Mouse (Mus musculus) testis, adult 2 months (tissue): ENCODE measurements around the gene AW549877. TPM values are rescaled to one million over a fixed set of nuclear protein-coding genes. Genes with fewer than 3 reads are reported as not detected.

ENCODE experiments used
- H3K27ac ChIP-seq: fragments of 200-500 bp; 2 replicates; pipeline ENCODE4 v1.5.1; 2012; ENCODE audit warnings: low read depth, low read length; ENCODE audit not compliant: control insufficient read depth, insufficient read depth
- H3K27me3 ChIP-seq: fragments of 200-500 bp; 2 replicates; pipeline ENCODE4 v1.6.1; 2012; ENCODE audit warnings: mild to moderate bottlenecking, low read length, moderate library complexity; ENCODE audit not compliant: control insufficient read depth, insufficient read depth
- H3K36me3 ChIP-seq: fragments of 200-500 bp; 2 replicates; pipeline ENCODE4 v1.6.1; 2012; ENCODE audit warnings: mild to moderate bottlenecking, low read length; ENCODE audit not compliant: control insufficient read depth, insufficient read depth
- H3K4me1 ChIP-seq: fragments of 200-500 bp; 2 replicates; pipeline ENCODE4 v1.6.1; 2012; ENCODE audit warnings: low read length; ENCODE audit not compliant: control insufficient read depth, insufficient read depth
- H3K4me3 ChIP-seq: fragments of 200-500 bp; 2 replicates; pipeline ENCODE4 v1.5.1; 2012; ENCODE audit warnings: low read depth, mild to moderate bottlenecking, low read length, moderate library complexity, mixed read lengths; ENCODE audit not compliant: control insufficient read depth
- CTCF ChIP-seq: fragments of 200-500 bp; IDR thresholded peaks from 2 replicates; pipeline ENCODE4 v1.5.1; 2012; ENCODE audit warnings: low read depth, mild to moderate bottlenecking, inconsistent platforms, low read length, moderate library complexity; ENCODE audit not compliant: control insufficient read depth, insufficient read depth, insufficient replicate concordance
- POLR2A ChIP-seq: fragments of 200-500 bp; IDR thresholded peaks from 2 replicates; pipeline ENCODE4 v1.6.1; 2012; ENCODE audit warnings: low read depth, mild to moderate bottlenecking, inconsistent platforms, low read length, moderate library complexity; ENCODE audit not compliant: control insufficient read depth
- polyA plus RNA-seq: library from polyadenylated mRNA; depleted of rRNA; stranded (reverse); fragments of >200 nt; gene quantifications from 2 replicates; pipeline ENCODE4 v1.2.3, GENCODE M21; 2012

The AW549877 gene
- polyA plus RNA-seq, 1 experiment = 7.2 TPM

- H3K4me3 ChIP-seq = no peak overlapping the region
- TF ChIP-seq POLR2A = no peak
- no peak for TF ChIP-seq CTCF
- no peaks in the 10 kb centered on the region for H3K27me3 ChIP-seq
- no peak overlapping the region for H3K27ac ChIP-seq
- no peaks in the 10 kb centered on the region for H3K4me1 ChIP-seq
- no peaks in the 10 kb centered on the region for H3K36me3 ChIP-seq
Observed at GRCm38 (mm10) chr15:4000536-4000935, 5.0 kb upstream of the AW549877 start.

DNA sequence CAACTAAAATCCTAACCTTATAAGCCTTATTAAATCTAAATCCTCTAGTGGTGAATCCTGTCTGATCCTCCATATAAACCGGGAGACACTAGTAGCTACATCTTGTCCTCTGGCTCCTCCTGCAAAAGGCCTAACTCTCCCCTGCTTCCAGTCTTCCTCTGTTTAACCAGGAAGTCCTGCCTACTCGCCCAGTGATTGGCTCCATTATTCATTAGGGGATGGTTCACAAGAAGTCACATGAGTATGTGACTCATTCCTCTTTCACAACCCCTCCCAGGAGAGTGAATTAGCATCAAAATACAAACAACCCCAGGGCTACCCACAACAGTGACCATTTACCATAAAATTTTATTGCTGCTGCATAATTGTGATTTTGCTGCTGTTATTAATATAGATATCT, 3.6 kb upstream of the AW549877 start:
- H3K27me3 ChIP-seq = no peaks in the 10 kb centered on the region
- H3K36me3 ChIP-seq = no peaks in the 10 kb centered on the region
- no peak overlapping the region for H3K27ac ChIP-seq
- H3K4me1 ChIP-seq = no peaks in the 10 kb centered on the region
- H3K4me3 ChIP-seq = no peak overlapping the region
- TF ChIP-seq CTCF = no peak
- no peak for TF ChIP-seq POLR2A

DNA sequence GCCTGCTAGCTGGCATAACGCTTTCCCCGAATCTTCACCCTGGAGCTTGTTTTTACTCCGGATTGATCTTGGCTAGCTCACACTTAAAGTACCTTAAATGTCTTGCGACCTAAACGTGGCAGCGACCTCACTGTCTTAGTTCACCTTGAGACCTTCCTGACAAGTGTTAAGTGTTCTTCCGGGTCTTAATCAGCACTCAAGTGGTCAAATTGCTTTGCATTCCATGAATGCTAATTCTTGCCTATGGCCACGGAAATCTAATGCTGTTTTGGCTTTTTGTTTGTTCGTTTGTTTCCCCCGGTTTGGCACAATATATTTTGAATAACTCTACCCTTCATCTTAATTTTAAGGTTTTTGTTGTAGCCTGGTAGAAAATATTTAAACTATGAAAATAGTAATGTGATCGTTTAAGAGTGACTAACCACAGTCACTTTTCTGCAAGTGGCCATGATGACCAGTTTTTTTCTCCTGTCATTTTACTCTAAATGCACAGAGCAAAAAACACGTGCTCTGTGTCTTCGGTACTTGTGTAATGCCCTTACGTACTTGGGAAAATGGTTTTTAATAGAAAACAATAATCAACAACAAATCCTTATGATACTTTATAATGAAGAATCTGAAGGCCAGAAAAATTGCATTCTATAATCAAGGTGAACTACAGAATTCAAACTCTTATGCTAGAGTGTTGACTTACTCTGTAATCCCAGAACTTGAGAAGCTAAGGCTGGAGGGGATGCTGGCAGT, 895 bp upstream of the AW549877 start:
- TF ChIP-seq CTCF = no peak
- TF ChIP-seq POLR2A = no peak
- Histone ChIP-seq H3K4me1 (no peaks in the 10 kb centered on the region), H3K36me3 (no peaks in the 10 kb centered on the region; the same call in 1 of the 2 replicates), H3K27me3 (no peaks in the 10 kb centered on the region), H3K27ac (peak overlapping the region; percentile 98), H3K4me3 (peak overlapping the region; percentile 94)

- Histone ChIP-seq H3K4me1 (no peaks in the 10 kb centered on the region), H3K27ac (peak overlapping the region; percentile 95), H3K36me3 (no peaks in the 10 kb centered on the region; the same call in 1 of the 2 replicates), H3K4me3 (peak overlapping the region; percentile 94), H3K27me3 (no peaks in the 10 kb centered on the region)
- TF ChIP-seq POLR2A (no peak), CTCF (no peak)
Observed at GRCm38 (mm10) chr15:3994852-3995447, 594 bp downstream of the AW549877 start.

DNA sequence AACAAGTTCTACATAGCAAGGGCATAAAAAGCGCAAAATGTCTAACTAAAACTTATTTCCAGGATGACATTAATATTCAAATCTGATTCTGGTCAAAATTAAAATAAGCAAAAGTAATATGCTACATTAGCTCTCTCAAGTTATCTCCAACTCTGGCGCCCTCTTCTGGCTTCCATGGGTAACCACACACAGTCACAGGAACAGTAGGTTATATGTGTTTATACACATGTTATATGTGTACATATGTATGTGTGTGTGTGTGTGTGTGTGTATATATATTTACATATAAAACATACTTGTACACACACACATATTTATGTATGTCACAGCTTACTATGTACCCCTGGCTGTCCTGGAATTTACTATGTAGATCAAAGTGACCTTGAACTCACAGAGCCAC, 7.6 kb downstream of the AW549877 start:
- Histone ChIP-seq H3K27me3 (no peaks in the 10 kb centered on the region), H3K27ac (no peak overlapping the region), H3K4me3 (no peak overlapping the region), H3K4me1 (no peaks in the 10 kb centered on the region), H3K36me3 (peaks cover 1% of the 10 kb centered on the region)
- no peak for TF ChIP-seq POLR2A
- TF ChIP-seq CTCF = no peak

GRCm38 (mm10) chr15:3984876-3985275, 10.7 kb downstream of the AW549877 start:
- Histone ChIP-seq H3K27me3 (no peaks in the 10 kb centered on the region), H3K36me3 (peaks cover 1% of the 10 kb centered on the region)
- TF ChIP-seq POLR2A (no peak), CTCF (no peak)

GRCm38 (mm10) chr15:3982732-3983131, 12.8 kb downstream of the AW549877 start:
- no peak overlapping the region for H3K4me3 ChIP-seq
- H3K36me3 ChIP-seq = no peaks in the 10 kb centered on the region; the same call in 1 of the 2 replicates
- no peak for TF ChIP-seq POLR2A
- no peak for TF ChIP-seq CTCF
- no peaks in the 10 kb centered on the region for H3K4me1 ChIP-seq
- no peaks in the 10 kb centered on the region for H3K27me3 ChIP-seq
- H3K27ac ChIP-seq = no peak overlapping the region

More at GRCm38 (mm10) chr15:3984876-3985275, 10.7 kb downstream of the AW549877 start:
- no peak overlapping the region for H3K4me3 ChIP-seq
- H3K27ac ChIP-seq = no peak overlapping the region
- H3K4me1 ChIP-seq = no peaks in the 10 kb centered on the region
